Mouse (Mus musculus): ENCODE results near the gene 1700010I14Rik. TPM values are rescaled to one million over a fixed set of nuclear protein-coding genes. Genes with fewer than 3 reads are reported as not detected.

The 1700010I14Rik gene
- polyA plus RNA-seq (2012; rRNA removed): 0.80 and 1.00 TPM in 2 replicates

- no peaks in the 10 kb centered on the region for H3K27me3 ChIP-seq (ENCODE audit: control insufficient read depth, insufficient read depth, low read length)
- 17% methylated on average over 13 of the region's 13 CpGs for WGBS
- no peak within 1 kb of the TSS for H3K4me3 ChIP-seq (replicated peaks; ENCODE audit: insufficient read depth, low read depth, low read length)
- peak; percentile 60 to 61 for DNase-seq
- H3K27ac ChIP-seq (ENCODE audit: insufficient read depth, low read length): no peak within 1 kb of the TSS
- TF ChIP-seq POLR2A (IDR thresholded peaks at IDR 0.05; ENCODE audit: borderline replicate concordance, insufficient read depth, low read length) (no peak), CTCF (IDR thresholded peaks at IDR 0.05; ENCODE audit: borderline replicate concordance, insufficient read depth, low read depth, low read length) (peak; percentile 28; the same call in 1 of the 2 replicates)
- peaks cover 13% of the 10 kb centered on the region for H3K4me1 ChIP-seq (ENCODE audit: control insufficient read depth, insufficient read depth, low read length)
Measured at GRCm38 (mm10) chr17:8988119-8988807, at the start of gene 1700010I14Rik. Gene 1700010I14Rik, plus strand, starts transcription at chr17:8988333.

DNA sequence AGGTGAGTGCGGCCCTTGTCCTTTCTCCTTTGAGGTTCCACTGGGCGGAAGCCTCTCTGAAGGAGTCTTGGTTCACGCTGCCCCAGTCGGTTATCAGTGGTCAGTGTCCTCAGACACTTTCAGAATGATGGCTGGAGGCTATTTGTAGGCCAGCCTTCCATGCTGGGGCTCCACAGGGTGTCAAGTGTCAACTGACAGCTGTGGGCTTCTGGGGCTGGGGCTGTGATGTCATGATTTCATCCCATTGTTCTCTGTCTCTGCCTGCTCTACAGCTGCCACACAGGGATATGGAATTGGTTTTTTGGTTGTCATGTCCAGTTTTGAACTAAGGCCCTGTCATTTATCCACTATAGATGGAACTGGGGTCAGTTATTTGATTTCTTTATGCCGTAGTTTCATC lies 36.5 kb upstream of the 1700010I14Rik start:
- no peaks in the 10 kb centered on the region for H3K4me1 ChIP-seq (ENCODE audit: control insufficient read depth, insufficient read depth, low read length)
- no peaks in the 10 kb centered on the region for H3K27me3 ChIP-seq (ENCODE audit: control insufficient read depth, insufficient read depth, low read length)
- H3K4me3 ChIP-seq (replicated peaks; ENCODE audit: insufficient read depth, low read depth, low read length): no peak overlapping the region
- DNase-seq: no peak
- TF ChIP-seq CTCF (IDR thresholded peaks at IDR 0.05; ENCODE audit: borderline replicate concordance, insufficient read depth, low read depth, low read length) (no peak), POLR2A (IDR thresholded peaks at IDR 0.05; ENCODE audit: borderline replicate concordance, insufficient read depth, low read length) (no peak)
- 78% methylated on average over 5 of the region's 5 CpGs for WGBS
- H3K27ac ChIP-seq (ENCODE audit: insufficient read depth, low read length): no peak overlapping the region

GRCm38 (mm10) chr17:8952951-8953350 lies 35.2 kb upstream of the 1700010I14Rik start:
- Histone ChIP-seq H3K27me3 (ENCODE audit: control insufficient read depth, insufficient read depth, low read length) (no peaks in the 10 kb centered on the region), H3K4me3 (replicated peaks; ENCODE audit: insufficient read depth, low read depth, low read length) (no peak overlapping the region), H3K27ac (ENCODE audit: insufficient read depth, low read length) (no peak overlapping the region), H3K4me1 (ENCODE audit: control insufficient read depth, insufficient read depth, low read length) (peaks cover 2% of the 10 kb centered on the region; the same call in 1 of the 2 replicates)
- DNase-seq: no peak
- 54% methylated on average over 8 of the region's 8 CpGs for WGBS
- TF ChIP-seq CTCF (IDR thresholded peaks at IDR 0.05; ENCODE audit: borderline replicate concordance, insufficient read depth, low read depth, low read length) (no peak), POLR2A (IDR thresholded peaks at IDR 0.05; ENCODE audit: borderline replicate concordance, insufficient read depth, low read length) (no peak)

DNA sequence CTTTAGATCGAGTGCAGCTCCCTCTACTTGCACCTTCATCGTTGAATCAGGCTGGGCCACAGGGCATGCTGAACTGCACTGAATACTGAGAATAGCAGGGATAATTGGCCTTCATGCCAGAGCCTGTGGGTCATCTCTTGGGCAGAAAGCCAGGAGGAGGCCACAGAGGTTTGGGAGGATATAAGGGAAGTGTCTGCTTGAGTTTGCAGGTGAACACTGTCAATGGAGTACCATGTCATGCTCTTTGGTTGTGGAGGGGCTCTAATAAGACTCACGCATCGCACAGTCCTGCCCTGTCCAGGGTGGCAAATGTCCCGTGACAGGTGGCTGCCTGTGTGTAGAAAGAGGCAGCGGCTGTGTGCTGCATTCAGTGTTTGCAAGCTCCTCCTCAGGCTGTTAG lies 30.0 kb upstream of the 1700010I14Rik start:
- H3K27ac ChIP-seq (ENCODE audit: insufficient read depth, low read length): no peak overlapping the region
- H3K27me3 ChIP-seq (ENCODE audit: control insufficient read depth, insufficient read depth, low read length): no peaks in the 10 kb centered on the region
- 16% methylated on average over 6 of the region's 6 CpGs for WGBS
- peak; percentile 70 to 77 for DNase-seq
- H3K4me3 ChIP-seq (replicated peaks; ENCODE audit: insufficient read depth, low read depth, low read length): no peak overlapping the region
- peaks cover 6% of the 10 kb centered on the region for H3K4me1 ChIP-seq (ENCODE audit: control insufficient read depth, insufficient read depth, low read length)
- TF ChIP-seq POLR2A (IDR thresholded peaks at IDR 0.05; ENCODE audit: borderline replicate concordance, insufficient read depth, low read length): no peak
- TF ChIP-seq CTCF (IDR thresholded peaks at IDR 0.05; ENCODE audit: borderline replicate concordance, insufficient read depth, low read depth, low read length): no peak

- Histone ChIP-seq H3K4me3 (replicated peaks; ENCODE audit: insufficient read depth, low read depth, low read length) (no peak overlapping the region), H3K27me3 (ENCODE audit: control insufficient read depth, insufficient read depth, low read length) (no peaks in the 10 kb centered on the region), H3K27ac (ENCODE audit: insufficient read depth, low read length) (no peak overlapping the region), H3K4me1 (ENCODE audit: control insufficient read depth, insufficient read depth, low read length) (peaks cover 6% of the 10 kb centered on the region)
- no peak for DNase-seq
- TF ChIP-seq CTCF (IDR thresholded peaks at IDR 0.05; ENCODE audit: borderline replicate concordance, insufficient read depth, low read depth, low read length) (no peak), POLR2A (IDR thresholded peaks at IDR 0.05; ENCODE audit: borderline replicate concordance, insufficient read depth, low read length) (no peak)
- 77% methylated on average over 4 of the region's 4 CpGs for WGBS
Measured at GRCm38 (mm10) chr17:8960386-8960785, 27.7 kb upstream of the 1700010I14Rik start.

DNA sequence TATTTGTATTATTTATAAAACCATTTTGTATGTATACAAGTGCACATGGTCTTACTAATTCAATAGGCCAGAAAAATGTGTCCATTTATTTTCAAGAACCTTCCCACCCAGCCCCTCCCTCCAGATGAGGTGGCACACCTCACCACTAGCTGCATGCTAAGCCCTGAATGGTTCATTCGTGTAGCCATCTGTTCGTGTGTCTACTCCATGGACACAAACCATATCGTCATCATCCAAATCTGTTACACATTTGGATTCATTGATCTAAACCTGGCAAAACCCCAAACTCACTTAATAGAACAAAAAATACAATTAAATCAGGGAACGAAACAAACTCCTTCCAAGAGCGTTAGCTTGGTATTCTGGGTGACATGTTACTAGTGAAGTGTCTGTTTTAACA lies 27.0 kb upstream of the 1700010I14Rik start:
- no peaks in the 10 kb centered on the region for H3K27me3 ChIP-seq (ENCODE audit: control insufficient read depth, insufficient read depth, low read length)
- TF ChIP-seq CTCF (IDR thresholded peaks at IDR 0.05; ENCODE audit: borderline replicate concordance, insufficient read depth, low read depth, low read length): no peak
- TF ChIP-seq POLR2A (IDR thresholded peaks at IDR 0.05; ENCODE audit: borderline replicate concordance, insufficient read depth, low read length): no peak
- WGBS: 50% methylated on average over 5 of the region's 5 CpGs
- no peak overlapping the region for H3K4me3 ChIP-seq (replicated peaks; ENCODE audit: insufficient read depth, low read depth, low read length)
- H3K4me1 ChIP-seq (ENCODE audit: control insufficient read depth, insufficient read depth, low read length): peaks cover 6% of the 10 kb centered on the region
- H3K27ac ChIP-seq (ENCODE audit: insufficient read depth, low read length): no peak overlapping the region
- DNase-seq: no peak

- peaks cover 6% of the 10 kb centered on the region for H3K4me1 ChIP-seq (ENCODE audit: control insufficient read depth, insufficient read depth, low read length)
- H3K27ac ChIP-seq (ENCODE audit: insufficient read depth, low read length): no peak overlapping the region
- H3K4me3 ChIP-seq (replicated peaks; ENCODE audit: insufficient read depth, low read depth, low read length): no peak overlapping the region
- no peak for TF ChIP-seq CTCF (IDR thresholded peaks at IDR 0.05; ENCODE audit: borderline replicate concordance, insufficient read depth, low read depth, low read length)
- TF ChIP-seq POLR2A (IDR thresholded peaks at IDR 0.05; ENCODE audit: borderline replicate concordance, insufficient read depth, low read length): no peak
- 57% methylated on average over 14 of the region's 14 CpGs for WGBS
- DNase-seq: no peak
- H3K27me3 ChIP-seq (ENCODE audit: control insufficient read depth, insufficient read depth, low read length): no peaks in the 10 kb centered on the region
Measured at GRCm38 (mm10) chr17:8961644-8962043, 26.5 kb upstream of the 1700010I14Rik start.

DNA sequence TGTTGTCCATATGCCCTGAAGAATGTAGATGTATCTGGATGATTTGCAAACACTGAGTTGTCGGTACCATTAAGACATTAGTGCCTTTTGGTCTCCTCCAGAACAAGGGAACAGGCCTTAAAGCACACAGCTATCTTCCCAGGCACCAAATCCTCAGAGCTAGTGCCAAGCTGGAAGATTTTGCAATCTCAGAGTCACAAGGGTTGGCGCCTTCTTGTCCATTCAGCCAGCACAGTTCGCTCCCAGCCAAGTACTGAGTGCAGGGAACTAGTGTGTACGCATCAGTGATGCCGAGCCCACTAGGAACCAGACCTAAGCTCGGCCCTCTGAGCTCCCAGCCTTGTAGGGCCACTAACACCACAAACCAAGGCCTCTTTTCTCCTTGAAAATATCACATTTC lies 23.0 kb upstream of the 1700010I14Rik start:
- TF ChIP-seq CTCF (IDR thresholded peaks at IDR 0.05; ENCODE audit: borderline replicate concordance, insufficient read depth, low read depth, low read length): no peak
- no peak for TF ChIP-seq POLR2A (IDR thresholded peaks at IDR 0.05; ENCODE audit: borderline replicate concordance, insufficient read depth, low read length)
- WGBS: 57% methylated on average over 6 of the region's 6 CpGs
- Histone ChIP-seq H3K27ac (ENCODE audit: insufficient read depth, low read length) (no peak overlapping the region), H3K4me1 (ENCODE audit: control insufficient read depth, insufficient read depth, low read length) (no peaks in the 10 kb centered on the region), H3K4me3 (replicated peaks; ENCODE audit: insufficient read depth, low read depth, low read length) (no peak overlapping the region), H3K27me3 (ENCODE audit: control insufficient read depth, insufficient read depth, low read length) (no peaks in the 10 kb centered on the region)
- DNase-seq: no peak

All from cerebellum, adult 2 months (tissue).